In genomic region chr1:175921091-175921490, GRCm38 (mm10) we compare ENCODE assay signal across 25 mouse cellular contexts. TPM values are rescaled to one million over a fixed set of nuclear protein-coding genes. Genes with fewer than 3 reads are reported as not detected.
DNase-seq lines count a peak whose midpoint lies in the region; ATAC-seq and TF ChIP-seq lines count a peak whose summit lies in the region.
"Had no signal": no experiment of that assay in that cellular context is flagged by ENCODE, and none has a peak within 500 bp of the region (broad histone marks: within the 10 kb centered on the region; RNA-seq: fewer than 3 reads in every experiment).

No protein-coding gene starts in this region.

- H3K9me3 ChIP-seq in heart, embryonic 11.5 days (replicated peaks; ENCODE audit: control insufficient read depth, low read length), result no peaks in the 10 kb centered on the region
- H3K9me3 ChIP-seq in E14TG2a.4 (ENCODE audit: low read length) (no peaks in the 10 kb centered on the region), ES-E14 (ENCODE audit: control insufficient read depth, insufficient read depth, low read depth, low read length) (no peaks in the 10 kb centered on the region)
- H3K9me3 ChIP-seq: embryonic facial prominence, embryonic 13.5 days; forebrain, embryonic 13.5 days; hindbrain, embryonic 12.5 days had no signal

- in situ Hi-C loops in ES-E14 (cut with MboI; ENCODE audit: low sequenced_read_pairs in 2 of 2, unreplicated experiment in 2 of 2), result no loop called here

- 61% methylated on average over 8 of the region's 8 CpGs for WGBS in heart, adult 2 months
- WGBS in heart, embryonic 11.5 days (ENCODE audit: insufficient replicate concordance), result 77% methylated on average over 8 of the region's 8 CpGs

- peak; percentile 22 to 25 for DNase-seq in heart, adult 2 months
- no peak for DNase-seq in ES-E14 (ENCODE audit: low read depth, low spot score)
- DNase-seq in heart, postnatal 14 days, result peak; percentile 14 to 16
- DNase-seq in left cerebral cortex, adult 18-20 months (ENCODE audit: low spot score in 2 of 2), result no peak
- DNase-seq in thymus, postnatal 36 days, result no peak
- DNase-seq: adrenal gland, postnatal 14 days; cerebellum, adult 11-12 months; cerebellum, adult 9-10 months; cerebellum, postnatal 25 days; forebrain, postnatal 0 days; gastrocnemius, postnatal 14 days; kidney, adult 8-10 months had no signal

- no peak for TF ChIP-seq CTCF in heart, adult 2 months (IDR thresholded peaks at IDR 0.05)
- TF ChIP-seq CTCF in E14TG2a.4 (conservative IDR thresholded peaks at IDR 0.05; ENCODE audit: low read length), result no peak

- no peaks in the 10 kb centered on the region for H3K4me1 ChIP-seq in heart, adult 2 months (ENCODE audit: control insufficient read depth, insufficient read depth, low read length)
- H3K4me1 ChIP-seq in heart, embryonic 11.5 days (ENCODE audit: control insufficient read depth, insufficient read depth, low read length), result no peaks in the 10 kb centered on the region
- no peaks in the 10 kb centered on the region for H3K4me1 ChIP-seq in E14TG2a.4 (replicated peaks; ENCODE audit: low read depth, low read length)
- H3K4me1 ChIP-seq in ES-E14 (ENCODE audit: control insufficient read depth in 2 of 2, insufficient read depth in 2 of 2, low read length in 2 of 2, poor library complexity in 1 of 2), result no peaks in the 10 kb centered on the region
- H3K4me1 ChIP-seq: embryonic facial prominence, embryonic 13.5 days; forebrain, embryonic 13.5 days; hindbrain, embryonic 12.5 days had no signal

- no peaks in the 10 kb centered on the region for H3K27me3 ChIP-seq in heart, adult 2 months (ENCODE audit: control insufficient read depth, insufficient read depth, low read length)
- no peaks in the 10 kb centered on the region for H3K27me3 ChIP-seq in heart, embryonic 11.5 days (ENCODE audit: control insufficient read depth, insufficient read depth, low read length)
- peaks cover 9% of the 10 kb centered on the region; the same call in 1 of the 2 replicates for H3K27me3 ChIP-seq in E14TG2a.4 (ENCODE audit: insufficient read depth, low read length)
- H3K27me3 ChIP-seq: embryonic facial prominence, embryonic 13.5 days; forebrain, embryonic 13.5 days; hindbrain, embryonic 12.5 days had no signal

- TF ChIP-seq EP300 in heart, adult 2 months (IDR thresholded peaks at IDR 0.05; ENCODE audit: insufficient read depth, low read depth, low read length), result no peak

- H3K4me2 ChIP-seq in heart, embryonic 11.5 days, result no peak overlapping the region
- H3K4me2 ChIP-seq: embryonic facial prominence, embryonic 13.5 days; forebrain, embryonic 13.5 days; hindbrain, embryonic 12.5 days had no signal

- TF ChIP-seq POLR2A in heart, adult 2 months (IDR thresholded peaks at IDR 0.05; ENCODE audit: insufficient read depth, low read depth, low read length), result no peak

- H3K4me3 ChIP-seq in heart, adult 2 months, result no peak overlapping the region
- H3K4me3 ChIP-seq in heart, embryonic 11.5 days (ENCODE audit: low read depth, low read length), result no peak overlapping the region
- H3K4me3 ChIP-seq in E14TG2a.4 (replicated peaks; ENCODE audit: low read length), result 0 out of 2 replicates have a peak overlapping the region, but pooled peaks have one; percentile 13
- no peak overlapping the region for H3K4me3 ChIP-seq in ES-E14 (ENCODE audit: insufficient read depth in 1 of 2, low read depth in 1 of 2, low read length in 2 of 2, poor library complexity in 1 of 2, severe bottlenecking in 1 of 2)
- H3K4me3 ChIP-seq: embryonic facial prominence, embryonic 13.5 days; forebrain, embryonic 13.5 days; hindbrain, embryonic 12.5 days had no signal

- no peak for ATAC-seq in heart, embryonic 11.5 days (replicated peaks; ENCODE audit: insufficient number of reproducible peaks, low FRiP score, low TSS enrichment)
- ATAC-seq: activated CD4-positive, CD25-positive, alpha-beta regulatory T cell, adult 4 months; forebrain, embryonic 13.5 days; forebrain, postnatal 0 days; hindbrain, embryonic 16.5 days; inflammation-experienced regulatory T-cells, adult 6 months; intestine, postnatal 0 days had no signal

- no peaks in the 10 kb centered on the region for H3K79me2 ChIP-seq in heart, adult 2 months (replicated peaks; ENCODE audit: control insufficient read depth, insufficient read depth, low read length)

- intact Hi-C loops in heart, adult 2 months (cut with DNase I), result loop anchor here (5.0 to 10.0 kb wide), 5 partner anchors 249 to 1326 kb away; partner anchors contain the start of gene Fh1
- intact Hi-C loops in heart, postnatal 14 days (cut with DNase I), result loop anchor here (2.0 to 10.0 kb wide), 4 partner anchors 249 to 1326 kb away; no protein-coding TSS in a partner anchor

- H3K27ac ChIP-seq in heart, adult 2 months, result no peak overlapping the region
- H3K27ac ChIP-seq in heart, embryonic 11.5 days (ENCODE audit: low read depth, low read length), result no peak overlapping the region
- no peak overlapping the region for H3K27ac ChIP-seq in ES-E14 (ENCODE audit: insufficient read depth, low read depth, low read length, poor library complexity, severe bottlenecking)
- H3K27ac ChIP-seq: embryonic facial prominence, embryonic 13.5 days; forebrain, embryonic 13.5 days; hindbrain, embryonic 12.5 days had no signal

- no peak overlapping the region for H3K9ac ChIP-seq in heart, adult 2 months (ENCODE audit: low read depth, low read length)
- H3K9ac ChIP-seq in heart, embryonic 11.5 days (ENCODE audit: low read depth, low read length), result no peak overlapping the region
- no peak overlapping the region for H3K9ac ChIP-seq in ES-E14 (ENCODE audit: insufficient read depth, low read depth, low read length, poor library complexity, severe bottlenecking)
- H3K9ac ChIP-seq: embryonic facial prominence, embryonic 13.5 days; forebrain, embryonic 13.5 days; forebrain, postnatal 0 days; hindbrain, embryonic 12.5 days had no signal

- no peaks in the 10 kb centered on the region for H3K36me3 ChIP-seq in heart, adult 2 months (ENCODE audit: control insufficient read depth, insufficient read depth, low read length)
- no peaks in the 10 kb centered on the region for H3K36me3 ChIP-seq in heart, embryonic 11.5 days (ENCODE audit: control insufficient read depth, insufficient read depth, low read length)
- H3K36me3 ChIP-seq in E14TG2a.4 (ENCODE audit: insufficient read depth, low read length), result no peaks in the 10 kb centered on the region
- no peaks in the 10 kb centered on the region for H3K36me3 ChIP-seq in ES-E14 (ENCODE audit: control insufficient read depth, insufficient read depth, low read length, poor library complexity, severe bottlenecking)
- H3K36me3 ChIP-seq: embryonic facial prominence, embryonic 13.5 days; hindbrain, embryonic 12.5 days had no signal

TF ChIP-seq in ES-E14, 5 proteins besides CTCF, POLR2A, EP300 and RAD21:
- TF ChIP-seq MAFK (IDR thresholded peaks at IDR 0.05; ENCODE audit: insufficient read depth, low read depth, low read length) (peak; percentile 52; the same call in 1 of the 2 replicates), HCFC1 (IDR thresholded peaks at IDR 0.05; ENCODE audit: borderline replicate concordance, insufficient read depth, low read length) (no peak)

RNA-seq across cellular contexts. Expression of gene Gm38100, which starts 1.0 kb away (rescaled TPM):
- total RNA-seq in heart, adult 2 months (2021), result not detected
- not detected in 2 replicates for polyA plus RNA-seq in heart, adult 2 months (2012; rRNA removed)
- not detected in 2 replicates for polyA plus RNA-seq in heart, embryonic 11.5 days (2014; fragmentation: Nextera tagmentation; extraction: Ambion mirVana)
- total RNA-seq in ES-E14 (2012; rRNA removed), result not detected in 2 replicates
- not detected for total RNA-seq in heart, postnatal 14 days (2021)
- not detected for total RNA-seq in left cerebral cortex, adult 18-20 months (2021)
- total RNA-seq: adrenal gland, adult 18-20 months; adrenal gland, postnatal 14 days; forebrain, postnatal 0 days; gastrocnemius, adult 18-20 months; gastrocnemius, postnatal 14 days; granulocyte monocyte progenitor cell, adult 5-6 weeks had no signal
- polyA plus RNA-seq: activated CD4-positive, CD25-positive, alpha-beta regulatory T cell, adult 4 months; cortical plate, adult 2 months; forebrain, postnatal 0 days; hindbrain, embryonic 12.5 days; hindbrain, embryonic 16.5 days; inflammation-experienced regulatory T-cells, adult 6 months; intestine, postnatal 0 days had no signal

RNA-seq across cellular contexts. Expression of gene Exo1, which starts 40.7 kb away (rescaled TPM):
- under 1 TPM in 1 of 2 experiments, not detected in 1; 0.68 TPM for total RNA-seq in heart, adult 2 months (2021)
- polyA plus RNA-seq in heart, adult 2 months (2012; rRNA removed), result 0.02 and 0.03 TPM in 2 replicates
- polyA plus RNA-seq in heart, embryonic 11.5 days (2014; fragmentation: Nextera tagmentation; extraction: Ambion mirVana), result 53.0 and 60.3 TPM in 2 replicates
- 64.6 and 77.1 TPM in 2 replicates for total RNA-seq in ES-E14 (2012; rRNA removed)
- 1 to 10 TPM; 1.1 to 2.2 TPM for total RNA-seq in heart, postnatal 14 days (2021)
- 1 to 10 TPM in 1 of 2 experiments, under 1 TPM in 1; 0.42 to 1.0 TPM for total RNA-seq in left cerebral cortex, adult 18-20 months (2021)
- total RNA-seq: gastrocnemius, adult 18-20 months had no signal

RNA-seq across cellular contexts. Expression of gene Rbm8a2, which starts 57.8 kb away (rescaled TPM):
- not detected for total RNA-seq in heart, adult 2 months (2021)
- not detected in 2 replicates for polyA plus RNA-seq in heart, adult 2 months (2012; rRNA removed)
- 0.17 and 0.83 TPM in 2 replicates for polyA plus RNA-seq in heart, embryonic 11.5 days (2014; fragmentation: Nextera tagmentation; extraction: Ambion mirVana)
- 0.32 and 0.58 TPM in 2 replicates for total RNA-seq in ES-E14 (2012; rRNA removed)
- total RNA-seq in heart, postnatal 14 days (2021), result not detected
- total RNA-seq in left cerebral cortex, adult 18-20 months (2021), result not detected
- total RNA-seq: adrenal gland, adult 18-20 months; adrenal gland, postnatal 14 days; gastrocnemius, adult 18-20 months; gastrocnemius, postnatal 14 days had no signal

Comparison
In these comparisons a context has a peak if more than half of its experiments do, and no peak if none do; other contexts are left out.
1. DNase-seq: peak in heart, adult 2 months (2 of 2) and heart, postnatal 14 days (2 of 2); none in ES-E14 (single experiment), left cerebral cortex, adult 18-20 months (0 of 2) and thymus, postnatal 36 days (0 of 2).
2. RNA of gene Exo1, which starts 40.7 kb away (total RNA-seq): 64.6 to 77.1 TPM in ES-E14; 1.1 to 2.2 TPM in heart, postnatal 14 days, 0.42 to 1.0 TPM in left cerebral cortex, adult 18-20 months and 0.68 TPM in heart, adult 2 months; every median in the first group is over 10 times any median in the second.